Mouse (Mus musculus) stomach, postnatal 0 days (tissue): ENCODE results near the gene Clcnka. TPM values are rescaled to one million over a fixed set of nuclear protein-coding genes. Genes with fewer than 3 reads are reported as not detected.
A peak's percentile ranks its signal among the peaks of the same experiment; 100 is the strongest.

Experiments
- ATAC-seq: fragments of 200-750 bp; cut with Nextera tagmentation; 2 replicates; pipeline ENCODE4 v1.8.0; 2017; ENCODE audit not compliant: low FRiP score, low TSS enrichment
- DNase-seq: peaks from one replicate; pipeline ENCODE4 v3.0.0-alpha.2; 2016; ENCODE audit warnings: low spot score
- H3K27ac ChIP-seq: fragments of 300-500 bp; sonication (generic); replicated peaks from 2 replicates; pipeline ENCODE4 v1.5.1; 2014; ENCODE audit warnings: mild to moderate bottlenecking, control low read depth
- H3K27me3 ChIP-seq: fragments of 300-500 bp; sonication (generic); 2 replicates; pipeline ENCODE4 v1.6.1; 2014; ENCODE audit warnings: low read length; ENCODE audit not compliant: control insufficient read depth, insufficient read depth
- H3K36me3 ChIP-seq: fragments of 300-500 bp; sonication (generic); 2 replicates; pipeline ENCODE4 v1.6.1; 2014; ENCODE audit warnings: low read length, mixed read lengths; ENCODE audit not compliant: control insufficient read depth, insufficient read depth
- H3K4me1 ChIP-seq: fragments of 300-500 bp; sonication (generic); replicated peaks from 2 replicates; pipeline ENCODE4 v1.6.1; 2014; ENCODE audit warnings: antibody characterized with exemption; ENCODE audit not compliant: control insufficient read depth, insufficient read depth
- H3K4me2 ChIP-seq: fragments of 300-500 bp; sonication (generic); replicated peaks from 2 replicates; pipeline ENCODE4 v1.6.1; 2014; ENCODE audit warnings: low read depth, mild to moderate bottlenecking, control low read depth, moderate library complexity
- H3K4me3 ChIP-seq: fragments of 300-500 bp; sonication (generic); 2 replicates; pipeline ENCODE4 v1.5.1; 2014; ENCODE audit warnings: low read depth, low read length, control low read depth
- H3K9ac ChIP-seq: fragments of 300-500 bp; sonication (generic); 2 replicates; pipeline ENCODE4 v1.6.1; 2014; ENCODE audit warnings: mild to moderate bottlenecking, low read length, control low read depth, mixed read lengths
- H3K9me3 ChIP-seq: fragments of 300-500 bp; sonication (generic); 2 replicates; pipeline ENCODE4 v1.6.1; 2016; ENCODE audit warnings: low read length; ENCODE audit not compliant: control insufficient read depth
- CTCF ChIP-seq: IDR thresholded peaks from 2 replicates; pipeline ENCODE4 v1.5.1; 2016; ENCODE audit warnings: antibody characterized with exemption, low read depth, mild to moderate bottlenecking, moderate library complexity
- EP300 ChIP-seq: optimal IDR thresholded peaks from 2 replicates; pipeline ENCODE3; 2016; ENCODE audit warnings: antibody characterized with exemption
- WGBS: fragments of 180-500 bp; shearing (Covaris S2); extraction: QIAGEN DNeasy Blood & Tissue Kit; methylation state at CpG from one replicate; pipeline ENCODE4 v1.1.7; 2014; 5-methylcytosine and 5-hydroxymethylcytosine counted together
- polyA plus RNA-seq: library from polyadenylated mRNA; unstranded; fragments of >200 nt; fragmentation: Nextera tagmentation; extraction: Ambion mirVana; gene quantifications from 2 replicates; pipeline ENCODE4 v1.2.1, GENCODE M21; 2015

Clcnka gene
- polyA plus RNA-seq, 1 experiment from 2014 or later = not detected

- WGBS = 57% methylated on average over 8 of the region's 8 CpGs
- no peaks in the 10 kb centered on the region for H3K27me3 ChIP-seq
- H3K4me3 ChIP-seq = no peak overlapping the region
- H3K4me2 ChIP-seq = no peak overlapping the region
- DNase-seq = no peak
- H3K4me1 ChIP-seq = peaks cover 3% of the 10 kb centered on the region; the same call in 1 of the 2 replicates
- H3K9me3 ChIP-seq = no peaks in the 10 kb centered on the region
- no peak overlapping the region for H3K9ac ChIP-seq
- no peak for TF ChIP-seq EP300
- TF ChIP-seq CTCF = no peak
- no peak for ATAC-seq
- H3K27ac ChIP-seq = no peak overlapping the region
- no peaks in the 10 kb centered on the region for H3K36me3 ChIP-seq
Observed at GRCm38 (mm10) chr4:141379674-141380073, 18.9 kb downstream of the Clcnka start.

GRCm38 (mm10) chr4:141372426-141372825 lies 26.1 kb downstream of the Clcnka start:
- Histone ChIP-seq H3K9ac (no peak overlapping the region), H3K27me3 (no peaks in the 10 kb centered on the region), H3K36me3 (no peaks in the 10 kb centered on the region), H3K27ac (no peak overlapping the region), H3K4me2 (no peak overlapping the region), H3K4me1 (no peaks in the 10 kb centered on the region), H3K4me3 (no peak overlapping the region), H3K9me3 (no peaks in the 10 kb centered on the region)
- ATAC-seq = no peak
- TF ChIP-seq CTCF = no peak
- no peak for TF ChIP-seq EP300
- WGBS = 85% methylated on average over 5 of the region's 5 CpGs
- no peak for DNase-seq

GRCm38 (mm10) chr4:141367997-141368791 lies 30.3 kb downstream of the Clcnka start, which contains the start of gene Fam131c:
Gene Fam131c (plus strand): TSS chr4:141368220.
- peak; percentile 55 for ATAC-seq
- DNase-seq = peak; percentile 75

GRCm38 (mm10) chr4:141365876-141366275 lies 32.6 kb downstream of the Clcnka start:
- H3K9ac ChIP-seq = no peak overlapping the region
- H3K4me1 ChIP-seq = no peaks in the 10 kb centered on the region
- H3K9me3 ChIP-seq = no peaks in the 10 kb centered on the region
- 52% methylated on average over 7 of the region's 7 CpGs for WGBS
- ATAC-seq (no peak), DNase-seq (no peak)
- H3K36me3 ChIP-seq = no peaks in the 10 kb centered on the region
- H3K27ac ChIP-seq = no peak overlapping the region
- H3K4me2 ChIP-seq = no peak overlapping the region
- H3K27me3 ChIP-seq = no peaks in the 10 kb centered on the region
- no peak overlapping the region for H3K4me3 ChIP-seq
- TF ChIP-seq CTCF (no peak), EP300 (no peak)

More at GRCm38 (mm10) chr4:141367997-141368791, 30.3 kb downstream of the Clcnka start, which contains the start of gene Fam131c:
- Histone ChIP-seq H3K4me2 (peak within 1 kb of the TSS; percentile 92), H3K4me3 (peak within 1 kb of the TSS; percentile 50), H3K27me3 (no peaks in the 10 kb centered on the region), H3K36me3 (no peaks in the 10 kb centered on the region), H3K9ac (peak within 1 kb of the TSS; percentile 67), H3K4me1 (no peaks in the 10 kb centered on the region), H3K27ac (no peak within 1 kb of the TSS), H3K9me3 (no peaks in the 10 kb centered on the region)
- TF ChIP-seq EP300 (no peak), CTCF (no peak)
- WGBS = 7% methylated on average over 20 of the region's 71 CpGs

- no peaks in the 10 kb centered on the region for H3K9me3 ChIP-seq
- no peak for ATAC-seq
- no peak for TF ChIP-seq CTCF
- no peak for TF ChIP-seq EP300
Observed at GRCm38 (mm10) chr4:141365126-141365525, 33.4 kb downstream of the Clcnka start.

GRCm38 (mm10) chr4:141362937-141363548 lies 35.5 kb downstream of the Clcnka start:
- H3K27ac ChIP-seq = no peak overlapping the region
- peaks cover 2% of the 10 kb centered on the region; the same call in 1 of the 2 replicates for H3K4me1 ChIP-seq
- 25% methylated on average over 11 of the region's 11 CpGs for WGBS
- no peaks in the 10 kb centered on the region for H3K36me3 ChIP-seq
- peak; percentile 88 for DNase-seq
- no peak overlapping the region for H3K4me2 ChIP-seq
- TF ChIP-seq CTCF (peak; percentile 96), EP300 (no peak)
- no peaks in the 10 kb centered on the region for H3K27me3 ChIP-seq
- peak; percentile 49 for ATAC-seq
- H3K9me3 ChIP-seq = no peaks in the 10 kb centered on the region
- H3K9ac ChIP-seq = no peak overlapping the region
- H3K4me3 ChIP-seq = no peak overlapping the region

More at GRCm38 (mm10) chr4:141365126-141365525, 33.4 kb downstream of the Clcnka start:
- H3K4me2 ChIP-seq = no peak overlapping the region
- no peak for DNase-seq
- H3K27ac ChIP-seq = no peak overlapping the region
- no peaks in the 10 kb centered on the region for H3K27me3 ChIP-seq
- no peaks in the 10 kb centered on the region for H3K36me3 ChIP-seq
- H3K9ac ChIP-seq = no peak overlapping the region
- no peak overlapping the region for H3K4me3 ChIP-seq
- H3K4me1 ChIP-seq = no peaks in the 10 kb centered on the region
- WGBS = 60% methylated on average over 8 of the region's 8 CpGs
